ENCODE assay signal across 24 mouse cellular contexts in genomic region chr19:37111831-37112230, GRCm38 (mm10).
DNase-seq lines count a peak whose midpoint lies in the region; ATAC-seq and TF ChIP-seq lines count a peak whose summit lies in the region.
"Had no signal": no experiment of that assay in that cellular context is flagged by ENCODE, and none has a peak within 500 bp of the region (broad histone marks: within the 10 kb centered on the region; RNA-seq: fewer than 3 reads in every experiment).

No protein-coding gene starts in this region.

- TF ChIP-seq CTCF in lung, postnatal 0 days (IDR thresholded peaks at IDR 0.05) = no peak

- H3K9me3 ChIP-seq in kidney, embryonic 16.5 days (ENCODE audit: low read length) = no peaks in the 10 kb centered on the region
- H3K9me3 ChIP-seq in lung, postnatal 0 days (ENCODE audit: low read length) = no peaks in the 10 kb centered on the region
- H3K9me3 ChIP-seq: embryonic facial prominence, embryonic 13.5 days; forebrain, embryonic 13.5 days; heart, embryonic 15.5 days; hindbrain, embryonic 13.5 days; limb, embryonic 15.5 days; midbrain, embryonic 10.5 days; neural tube, embryonic 15.5 days; stomach, embryonic 15.5 days had no signal

- H3K4me3 ChIP-seq in kidney, embryonic 16.5 days (ENCODE audit: low read length) = no peak overlapping the region
- H3K4me3 ChIP-seq in lung, postnatal 0 days (ENCODE audit: low read depth, low read length) = no peak overlapping the region
- H3K4me3 ChIP-seq: embryonic facial prominence, embryonic 13.5 days; forebrain, embryonic 13.5 days; heart, embryonic 15.5 days; hindbrain, embryonic 13.5 days; limb, embryonic 15.5 days; midbrain, embryonic 10.5 days; neural tube, embryonic 15.5 days; stomach, embryonic 15.5 days had no signal

- no peak overlapping the region for H3K9ac ChIP-seq in kidney, embryonic 16.5 days (replicated peaks; ENCODE audit: low read length)
- no peak overlapping the region for H3K9ac ChIP-seq in lung, postnatal 0 days (replicated peaks; ENCODE audit: low read depth)
- H3K9ac ChIP-seq: embryonic facial prominence, embryonic 13.5 days; forebrain, embryonic 13.5 days; heart, embryonic 15.5 days; hindbrain, embryonic 13.5 days; limb, embryonic 15.5 days; neural tube, embryonic 15.5 days; stomach, embryonic 15.5 days had no signal

- DNase-seq in cerebellum, adult 11-12 months = peak; percentile 1
- DNase-seq in cerebellum, postnatal 4 days (ENCODE audit: low spot score in 2 of 2) = no peak
- DNase-seq in kidney, postnatal 14 days = peak; percentile 33
- DNase-seq in lung, postnatal 25 days (ENCODE audit: low spot score) = peak; percentile 11
- DNase-seq in lung, postnatal 0 days (ENCODE audit: low spot score) = no peak
- no peak for DNase-seq in spleen, adult 12 weeks (ENCODE audit: low spot score)
- DNase-seq: adrenal gland, adult 8-10 months; cerebellum, adult 18-20 months; cerebellum, postnatal 14 days; heart, postnatal 36 days; right cerebral cortex, adult 18-20 months; right cerebral cortex, postnatal 4 days; thymus, postnatal 36 days had no signal

- 84% methylated on average over 6 of the region's 6 CpGs for WGBS in kidney, embryonic 16.5 days
- 75% methylated on average over 6 of the region's 6 CpGs for WGBS in lung, postnatal 0 days

- no peak for ATAC-seq in kidney, embryonic 16.5 days (ENCODE audit: low FRiP score, low TSS enrichment)
- ATAC-seq in lung, postnatal 0 days = no peak
- ATAC-seq: CD4-positive, CD25-positive, alpha-beta regulatory T cell, adult 4 months; forebrain, embryonic 13.5 days; inflammation-experienced regulatory T-cells, adult 6 months had no signal

- H3K27ac ChIP-seq in kidney, embryonic 16.5 days (ENCODE audit: low read length) = no peak overlapping the region
- H3K27ac ChIP-seq in lung, postnatal 0 days (ENCODE audit: low read length) = no peak overlapping the region
- H3K27ac ChIP-seq: embryonic facial prominence, embryonic 13.5 days; forebrain, embryonic 13.5 days; heart, embryonic 15.5 days; hindbrain, embryonic 13.5 days; limb, embryonic 15.5 days; midbrain, embryonic 10.5 days; neural tube, embryonic 15.5 days; stomach, embryonic 15.5 days had no signal

- H3K36me3 ChIP-seq in kidney, embryonic 16.5 days (ENCODE audit: insufficient read depth, low read length) = no peaks in the 10 kb centered on the region
- no peaks in the 10 kb centered on the region for H3K36me3 ChIP-seq in lung, postnatal 0 days (ENCODE audit: insufficient read depth, low read length)
- H3K36me3 ChIP-seq: embryonic facial prominence, embryonic 13.5 days; heart, embryonic 15.5 days; limb, embryonic 15.5 days; midbrain, embryonic 10.5 days; stomach, embryonic 15.5 days had no signal

- no peaks in the 10 kb centered on the region for H3K4me1 ChIP-seq in kidney, embryonic 16.5 days (ENCODE audit: insufficient read depth, low read length)
- H3K4me1 ChIP-seq in lung, postnatal 0 days (ENCODE audit: insufficient read depth, low read depth, low read length) = no peaks in the 10 kb centered on the region
- H3K4me1 ChIP-seq: embryonic facial prominence, embryonic 13.5 days; forebrain, embryonic 13.5 days; hindbrain, embryonic 13.5 days; limb, embryonic 15.5 days; midbrain, embryonic 10.5 days; neural tube, embryonic 15.5 days; stomach, embryonic 15.5 days had no signal

- TF ChIP-seq EP300 in lung, postnatal 0 days (IDR thresholded peaks at IDR 0.05) = no peak

- H3K27me3 ChIP-seq in kidney, embryonic 16.5 days (ENCODE audit: insufficient read depth, low read length) = no peaks in the 10 kb centered on the region
- H3K27me3 ChIP-seq in lung, postnatal 0 days (replicated peaks; ENCODE audit: insufficient read depth, low read length) = no peaks in the 10 kb centered on the region
- H3K27me3 ChIP-seq: embryonic facial prominence, embryonic 13.5 days; forebrain, embryonic 13.5 days; heart, embryonic 15.5 days; hindbrain, embryonic 13.5 days; limb, embryonic 15.5 days; neural tube, embryonic 15.5 days; stomach, embryonic 15.5 days had no signal

- no peak overlapping the region for H3K4me2 ChIP-seq in kidney, embryonic 16.5 days (replicated peaks; ENCODE audit: low read depth, low read length)
- no peak overlapping the region for H3K4me2 ChIP-seq in lung, postnatal 0 days (replicated peaks; ENCODE audit: low read depth, low read length)
- H3K4me2 ChIP-seq: embryonic facial prominence, embryonic 13.5 days; forebrain, embryonic 13.5 days; heart, embryonic 15.5 days; hindbrain, embryonic 13.5 days; limb, embryonic 15.5 days; neural tube, embryonic 15.5 days; stomach, embryonic 15.5 days had no signal

Comparison
In these comparisons a context has a peak if more than half of its experiments do, and no peak if none do; other contexts are left out.
1. DNase-seq: peak in cerebellum, adult 11-12 months (single experiment), kidney, postnatal 14 days (single experiment) and lung, postnatal 25 days (single experiment); none in cerebellum, postnatal 4 days (0 of 2), lung, postnatal 0 days (single experiment) and spleen, adult 12 weeks (single experiment).